Mouse (Mus musculus): ENCODE measurements at regions not wholly inside any gene's neighbourhood (a gene's known extent, or its start where the extent isn't known, plus 50 kb on each side); places are given as distances from the start of the nearest gene placed in this dataset.

DNA sequence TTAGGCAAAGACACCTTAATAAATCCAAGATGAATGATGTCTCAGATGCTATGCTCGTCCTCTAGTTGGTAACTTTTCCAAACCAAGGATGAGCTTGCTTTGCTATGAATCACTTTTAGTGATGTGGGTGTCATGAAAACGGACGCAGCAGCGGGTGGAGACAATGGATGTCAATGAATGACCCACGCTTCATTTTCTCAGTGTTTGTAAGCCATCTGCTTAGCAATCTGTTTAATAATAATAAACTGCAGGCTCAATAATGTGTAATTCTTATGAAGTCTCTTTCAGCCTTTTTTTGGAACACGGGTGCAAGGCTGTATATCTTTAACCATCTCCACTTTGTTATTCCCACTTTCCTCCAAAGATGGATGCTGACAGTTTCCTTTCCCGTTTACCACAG is 110.6 kb downstream of the S1pr1 start:
- DNase-seq (ENCODE audit: low spot score in 2 of 2): no peak
- intact Hi-C loops (cut with DNase I): no loop called here

DNA sequence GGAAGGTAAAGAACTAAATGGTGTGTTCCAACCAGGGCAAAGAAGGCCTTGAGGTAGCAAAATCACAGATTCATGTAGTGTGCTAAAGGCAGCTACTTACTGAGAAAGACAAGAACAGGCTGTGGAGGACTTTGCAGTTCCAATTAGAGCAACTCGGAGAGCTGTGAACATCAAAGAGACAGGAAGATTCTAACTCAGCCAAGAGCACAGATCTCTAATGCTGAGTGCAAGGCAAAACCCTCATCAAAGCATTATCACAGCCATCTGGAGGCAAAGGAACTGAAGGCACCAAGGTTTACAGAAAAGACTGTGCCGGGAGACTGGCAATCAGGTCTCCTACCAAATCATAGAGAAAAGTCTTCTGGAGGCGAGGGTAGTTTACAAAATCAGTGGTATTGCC is 111.1 kb downstream of the S1pr1 start:
- no peak for DNase-seq (ENCODE audit: low spot score in 2 of 2)
- intact Hi-C loops (cut with DNase I): no loop called here

GRCm38 (mm10) chr3:115599281-115599680 is 115.6 kb downstream of the S1pr1 start:
- intact Hi-C loops (cut with DNase I): no loop called here
- no peak for DNase-seq (ENCODE audit: low spot score in 2 of 2)

DNA sequence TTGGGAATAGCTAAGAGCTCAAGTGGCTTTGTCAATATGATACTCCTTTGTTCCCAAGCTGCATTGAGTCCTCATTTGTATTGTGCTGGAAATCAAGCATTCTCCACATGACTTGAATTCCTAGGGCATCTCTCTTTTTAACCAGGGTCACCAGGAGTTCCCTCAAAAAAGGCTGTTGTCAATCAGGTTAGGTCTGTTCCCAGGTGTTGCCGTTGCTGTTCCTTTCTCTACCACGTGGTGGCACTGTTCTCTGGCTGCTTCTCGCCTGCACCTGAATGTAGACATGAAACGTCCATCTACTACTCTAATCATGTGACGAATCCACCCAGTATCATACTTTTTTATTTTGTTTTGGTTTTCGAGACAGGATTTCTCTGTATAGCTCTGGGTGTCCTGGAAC is 118.3 kb downstream of the S1pr1 start:
- DNase-seq (ENCODE audit: low spot score in 2 of 2): peak; percentile 11 to 49
- intact Hi-C loops (cut with DNase I): loop anchor here (1.0 kb wide), 1 partner anchor 46 kb away; no protein-coding TSS in a partner anchor

DNA sequence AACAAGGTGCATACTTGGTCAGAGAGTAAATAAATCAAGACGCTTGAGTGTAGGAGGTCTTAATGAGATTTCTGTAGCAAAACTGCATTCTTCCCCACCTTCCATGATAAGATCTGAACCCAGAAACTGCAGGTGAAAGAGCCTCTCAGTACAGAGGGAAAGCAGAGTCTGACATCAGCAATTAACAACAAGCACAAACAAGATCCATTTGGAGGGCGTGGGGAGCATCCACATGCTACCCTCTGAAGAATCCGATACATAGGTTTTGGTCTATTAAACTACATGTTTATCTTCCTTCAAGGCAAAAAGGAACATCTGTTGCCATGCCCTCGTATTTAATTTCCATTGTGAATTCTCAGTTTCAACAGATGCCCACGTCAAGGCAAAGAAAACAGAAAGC is 124.2 kb downstream of the S1pr1 start:
- no peak for DNase-seq (ENCODE audit: low spot score in 2 of 2)
- intact Hi-C loops (cut with DNase I): no loop called here

DNA sequence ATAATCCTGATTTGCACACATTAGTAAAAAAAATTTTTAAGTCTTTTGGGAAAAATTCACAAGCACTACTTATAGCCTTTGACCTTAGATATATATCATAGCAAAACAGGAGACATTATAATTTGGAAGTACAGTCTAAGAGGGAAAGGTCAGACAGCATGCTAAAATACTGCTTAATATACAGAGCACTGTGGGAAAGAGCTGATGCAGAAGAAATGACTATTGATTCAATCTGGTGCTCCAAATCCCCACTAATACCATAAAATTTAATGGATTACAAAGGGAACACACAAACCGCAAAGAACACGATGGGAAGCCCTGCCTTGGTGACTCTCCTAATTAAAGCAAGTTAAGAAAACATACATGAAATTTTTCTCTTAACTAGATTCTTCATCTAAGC is 126.3 kb downstream of the S1pr1 start:
- intact Hi-C loops (cut with DNase I): no loop called here
- DNase-seq (ENCODE audit: low spot score in 2 of 2): no peak

DNA sequence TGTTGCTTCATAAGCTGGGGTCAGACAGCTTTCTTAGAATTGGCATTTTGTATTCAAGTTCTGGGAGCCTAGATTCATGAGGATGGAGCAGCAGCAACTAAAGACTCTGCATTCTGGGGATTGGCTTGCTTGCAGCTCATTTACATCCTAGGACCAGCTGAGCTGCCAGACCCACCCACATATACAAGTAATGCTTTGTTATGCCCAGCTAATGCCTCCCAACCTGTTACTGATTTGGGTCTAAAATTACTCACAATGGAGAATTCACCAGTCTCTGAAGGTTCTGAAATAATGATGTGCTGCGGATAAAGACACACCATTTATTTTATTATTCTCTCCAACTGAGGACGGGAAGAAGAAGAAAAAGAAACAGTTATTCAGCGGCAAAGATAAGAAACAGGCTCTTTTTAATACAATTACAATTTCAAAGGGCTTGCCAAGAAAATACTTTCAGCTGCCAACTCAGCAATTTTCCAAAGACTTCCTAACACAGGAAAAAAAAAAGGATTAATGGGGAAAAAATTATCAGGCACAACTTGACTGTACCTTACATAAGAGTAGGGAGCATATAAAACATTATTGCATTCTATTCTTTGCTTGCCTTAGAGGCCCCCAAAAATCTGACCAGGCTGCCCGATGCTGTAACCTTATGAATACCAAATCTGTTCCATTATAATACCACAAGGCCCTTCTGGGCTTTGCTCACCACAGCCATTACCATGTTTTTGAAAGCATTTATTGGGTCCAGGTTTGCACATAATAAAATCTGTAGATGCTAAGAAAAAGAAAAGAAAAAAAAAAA is 134.5 kb downstream of the S1pr1 start:
- intact Hi-C loops (cut with DNase I): no loop called here
- no peak for DNase-seq (ENCODE audit: low spot score in 2 of 2)

DNA sequence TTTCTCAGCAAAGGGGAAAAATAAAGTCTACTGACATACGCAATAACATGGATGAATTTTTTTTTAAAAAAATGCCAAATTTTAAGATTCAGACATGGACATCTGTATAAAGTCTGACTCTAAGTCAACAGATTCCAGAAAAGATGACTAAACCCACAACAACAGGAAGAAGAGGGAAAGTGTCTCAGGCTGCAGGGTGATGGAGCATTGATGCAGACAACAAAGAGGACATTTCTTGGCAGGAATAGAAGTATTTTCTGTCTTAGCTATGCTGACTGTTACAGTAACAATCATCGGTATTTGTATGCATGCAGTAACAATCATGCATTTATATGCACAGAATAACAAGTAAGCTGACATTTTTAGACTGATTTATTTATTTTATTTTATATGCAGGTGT is 139.5 kb downstream of the S1pr1 start:
- no peak for DNase-seq (ENCODE audit: low spot score in 2 of 2)
- intact Hi-C loops (cut with DNase I): no loop called here

DNA sequence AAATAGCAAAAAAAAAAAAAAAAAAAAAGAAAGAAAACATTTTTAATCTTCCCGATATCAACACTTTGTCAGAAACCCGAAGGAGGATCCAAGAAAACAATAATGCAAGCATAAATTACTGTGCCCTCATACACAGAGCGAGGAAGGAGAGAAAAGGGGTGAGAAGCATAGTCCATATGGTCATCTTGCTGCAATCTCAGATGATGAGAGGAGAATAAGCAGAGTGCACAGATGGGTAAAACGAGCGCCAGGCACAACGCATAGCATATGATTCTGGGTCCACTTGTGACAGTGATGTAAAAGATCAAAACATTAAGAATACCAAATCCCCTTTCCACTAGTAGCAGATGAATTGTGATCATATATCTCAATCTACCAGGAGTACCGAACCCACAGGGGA is 152.1 kb downstream of the S1pr1 start:
- intact Hi-C loops (cut with DNase I): no loop called here
- DNase-seq (ENCODE audit: low spot score in 2 of 2): no peak

DNA sequence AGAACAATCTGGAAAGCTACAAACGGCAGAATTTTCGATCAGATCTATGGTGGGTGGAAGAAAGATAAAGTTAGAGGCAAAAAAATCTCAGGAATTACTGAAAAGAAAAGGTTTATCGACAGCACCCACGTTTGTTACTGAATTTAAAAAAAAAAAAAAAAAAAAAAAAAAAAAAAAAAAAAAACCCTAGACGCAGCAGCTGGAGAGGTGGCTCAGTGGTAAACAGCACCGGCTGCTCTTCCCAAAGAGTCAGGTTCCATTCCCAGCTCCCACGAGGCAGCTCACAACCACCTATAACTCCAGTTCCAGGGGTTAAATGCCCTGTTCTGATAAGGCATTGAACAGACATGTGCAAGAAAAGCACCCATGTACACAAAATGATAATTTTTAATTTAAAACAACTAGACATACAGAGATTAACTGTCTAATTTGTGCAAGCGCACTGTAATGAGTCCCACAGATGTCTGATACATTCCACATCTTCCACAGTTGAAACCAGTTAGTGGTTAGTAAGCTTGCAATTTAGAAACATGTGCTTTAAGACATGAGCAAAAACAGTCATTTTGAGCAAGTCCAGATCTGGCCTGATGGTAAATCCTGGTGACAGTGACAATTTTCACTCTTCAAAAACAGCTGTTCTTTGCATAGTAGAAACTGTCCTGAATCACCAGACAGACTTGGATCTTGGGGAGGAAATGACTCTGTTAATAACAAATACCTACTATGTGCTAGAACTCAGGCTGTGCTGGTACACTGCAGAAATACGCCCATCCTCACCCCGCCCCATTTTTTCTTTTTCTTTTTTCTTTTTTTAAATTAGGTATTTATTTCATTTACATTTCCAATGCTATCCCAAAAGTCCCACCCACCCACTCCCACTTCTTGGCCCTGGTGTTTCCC is 159.8 kb downstream of the S1pr1 start:
- intact Hi-C loops (cut with DNase I): no loop called here
- DNase-seq (ENCODE audit: low spot score in 2 of 2): no peak

GRCm38 (mm10) chr3:115553848-115554515 is 160.9 kb downstream of the S1pr1 start:
- intact Hi-C loops (cut with DNase I): no loop called here
- DNase-seq (ENCODE audit: low spot score in 2 of 2): no peak

- no peak for DNase-seq (ENCODE audit: low spot score in 2 of 2)
These were observed 173.1 kb downstream of the S1pr1 start for GRCm38 (mm10) chr3:115541789-115542188.

GRCm38 (mm10) chr3:115538355-115538754 is 176.5 kb downstream of the S1pr1 start:
- no peak for DNase-seq (ENCODE audit: low spot score in 2 of 2)
- intact Hi-C loops (cut with DNase I): no loop called here

More at GRCm38 (mm10) chr3:115541789-115542188, 173.1 kb downstream of the S1pr1 start:
- intact Hi-C loops (cut with DNase I): no loop called here

DNA sequence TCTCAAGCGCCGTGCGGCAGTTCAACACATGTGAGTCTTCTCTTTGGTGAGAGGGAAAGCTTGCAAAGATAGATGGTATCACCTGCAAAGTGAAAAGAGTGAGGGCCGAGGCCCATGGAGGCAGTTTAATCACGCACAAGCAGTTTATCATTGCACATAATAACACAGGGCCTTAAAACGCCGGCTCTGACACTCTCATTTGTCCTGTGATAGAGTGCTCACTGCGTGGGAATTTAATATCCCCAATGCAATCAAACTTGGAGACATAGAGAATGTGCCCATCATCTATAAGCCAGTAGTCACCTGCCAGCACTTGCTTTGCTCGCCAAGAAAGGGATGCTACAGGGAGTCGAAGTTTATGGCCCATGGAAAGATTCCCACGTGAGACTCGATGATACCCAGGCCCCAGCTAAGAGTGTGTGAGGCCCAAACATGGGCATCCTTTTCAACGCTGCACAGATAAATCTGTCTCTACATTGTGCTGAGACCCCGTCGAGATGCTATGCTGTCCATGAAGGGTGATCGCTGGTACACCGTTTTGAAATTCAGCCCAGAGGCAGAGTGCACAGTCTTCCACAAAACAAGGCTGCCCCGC is 182.6 kb downstream of the S1pr1 start:
- DNase-seq (ENCODE audit: low spot score in 2 of 2): no peak
- intact Hi-C loops (cut with DNase I): loop anchor here (5.0 kb wide), 1 partner anchor 110 kb away; no protein-coding TSS in a partner anchor

DNA sequence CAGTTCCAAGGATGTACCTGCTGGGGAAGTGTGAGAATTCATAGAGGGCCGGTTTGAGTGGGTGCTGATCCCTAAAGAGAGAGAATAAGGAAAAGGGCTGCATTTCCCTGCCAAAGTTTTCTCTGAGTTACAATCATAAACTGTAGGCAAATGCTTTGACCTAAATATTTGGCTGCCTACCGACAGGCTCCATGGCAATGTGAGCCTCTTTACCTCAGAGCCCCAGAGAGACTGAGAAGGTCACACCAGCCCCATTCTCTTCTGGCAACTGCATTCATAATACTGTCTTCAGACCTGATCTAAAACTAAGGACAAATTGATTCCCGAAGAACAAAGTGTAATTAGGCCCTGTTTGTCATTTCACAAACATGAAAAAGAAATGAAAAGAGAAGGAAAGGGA is 184.4 kb downstream of the S1pr1 start:
- DNase-seq (ENCODE audit: low spot score in 2 of 2): no peak
- intact Hi-C loops (cut with DNase I): loop anchor here (5.0 kb wide), 1 partner anchor 112 kb away; no protein-coding TSS in a partner anchor

GRCm38 (mm10) chr3:115529918-115530317 is 185.0 kb downstream of the S1pr1 start:
- intact Hi-C loops (cut with DNase I): loop anchor here (5.0 kb wide), 1 partner anchor 112 kb away; no protein-coding TSS in a partner anchor
- DNase-seq (ENCODE audit: low spot score in 2 of 2): peak in 1 of 2 experiments; percentile 17

DNA sequence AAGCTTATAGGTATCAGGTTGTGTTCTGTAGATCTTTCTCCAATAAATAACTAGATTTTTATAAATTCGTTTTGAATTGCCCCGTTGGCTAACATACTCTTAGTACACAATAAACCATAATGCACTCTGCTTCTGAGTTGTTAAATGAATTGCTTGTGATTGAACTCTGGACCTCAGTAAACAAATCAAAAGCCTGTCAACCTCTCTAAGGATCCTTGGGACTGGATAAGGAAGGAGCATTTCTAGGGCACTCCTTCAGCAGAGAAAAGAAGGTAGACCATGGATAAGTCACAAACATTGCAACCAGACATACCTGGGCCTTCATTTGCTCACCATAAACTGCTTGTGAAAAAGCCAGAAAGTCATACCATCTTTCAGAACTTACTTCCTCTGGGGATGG is 191.4 kb downstream of the S1pr1 start:
- intact Hi-C loops (cut with DNase I): no loop called here
- DNase-seq (ENCODE audit: low spot score in 2 of 2): no peak

DNA sequence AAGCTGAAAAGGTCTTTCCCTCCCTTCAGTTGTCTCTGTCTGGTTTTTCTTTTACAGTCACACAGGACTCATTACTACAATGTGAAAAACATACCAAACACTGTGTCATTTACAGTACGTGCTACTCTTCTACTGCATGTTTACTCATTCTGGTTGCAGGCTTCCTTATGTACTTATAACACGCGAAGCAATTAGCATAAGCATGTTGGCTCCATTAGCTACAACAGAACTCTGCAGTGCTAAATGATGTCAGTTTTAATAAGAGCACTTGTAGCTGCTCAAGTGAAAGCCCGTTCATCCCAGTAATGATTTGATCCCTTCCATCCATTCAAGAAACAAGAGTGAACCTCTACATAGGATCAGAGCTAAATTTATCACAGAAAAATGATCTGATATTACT is 199.2 kb downstream of the S1pr1 start:
- intact Hi-C loops (cut with DNase I): no loop called here
- no peak for DNase-seq (ENCODE audit: low spot score in 2 of 2)

DNA sequence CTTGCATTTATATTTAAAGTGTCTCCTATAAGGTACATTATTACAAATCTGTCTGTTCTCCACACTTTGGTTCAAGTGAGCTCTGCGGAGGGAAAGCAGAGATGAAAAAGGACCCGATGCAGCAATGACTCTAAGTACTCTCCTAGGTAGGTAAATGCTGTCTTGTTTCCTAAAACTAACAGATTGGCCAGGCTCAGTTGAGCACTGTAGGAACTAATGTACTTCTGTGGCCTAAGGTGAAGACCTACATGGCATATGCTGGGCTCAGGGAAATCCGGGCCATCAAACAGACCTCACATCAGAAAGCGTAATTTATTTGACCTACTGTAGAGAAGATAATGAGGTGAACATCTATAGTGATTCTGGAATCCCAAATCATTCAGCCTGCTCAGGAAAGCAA is 205.2 kb downstream of the S1pr1 start:
- intact Hi-C loops (cut with DNase I): no loop called here
- no peak for DNase-seq (ENCODE audit: low spot score in 2 of 2)

DNA sequence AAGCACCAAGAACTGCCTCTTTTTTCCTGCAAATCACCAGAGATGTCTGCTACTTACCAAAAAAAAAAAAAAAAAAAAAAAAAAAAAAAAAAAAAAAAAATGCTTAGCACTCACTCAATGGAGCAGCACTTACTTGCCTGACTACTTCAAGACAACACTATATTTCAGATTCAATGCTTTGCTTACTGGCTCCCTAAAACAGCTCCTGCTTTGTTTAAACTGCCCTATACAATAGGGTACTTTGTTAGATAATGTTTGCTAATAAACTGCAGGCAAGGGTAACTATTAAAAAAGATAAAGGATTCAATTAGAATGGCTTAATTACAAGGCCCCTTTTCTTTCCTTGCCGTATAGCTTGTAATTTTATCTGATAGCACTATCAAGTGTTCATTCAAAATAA is 217.5 kb downstream of the S1pr1 start:
- DNase-seq (ENCODE audit: low spot score in 2 of 2): no peak
- intact Hi-C loops (cut with DNase I): no loop called here

Data from left cerebral cortex, postnatal 36 days (tissue).